Mouse (Mus musculus) heart, embryonic 12.5 days (tissue): ENCODE measurements around the gene Col4a6. TPM values are rescaled to one million over a fixed set of nuclear protein-coding genes. Genes with fewer than 3 reads are reported as not detected.

Source experiments
- ATAC-seq: fragments of 200-750 bp; cut with Nextera tagmentation; 2 replicates; pipeline ENCODE4 v1.8.0; 2017; ENCODE audit warnings: moderate TSS enrichment, moderate library complexity; ENCODE audit not compliant: insufficient number of reproducible peaks, low FRiP score
- H3K27ac ChIP-seq: fragments of 300-500 bp; sonication (generic); 2 replicates; pipeline ENCODE4 v1.5.1; 2016; ENCODE audit warnings: mild to moderate bottlenecking, moderate library complexity; ENCODE audit not compliant: poor library complexity, severe bottlenecking
- H3K27me3 ChIP-seq: fragments of 300-500 bp; sonication (generic); replicated peaks from 2 replicates; pipeline ENCODE4 v1.6.1; 2016; ENCODE audit warnings: mild to moderate bottlenecking, moderate library complexity
- H3K36me3 ChIP-seq: fragments of 300-500 bp; sonication (generic); 2 replicates; pipeline ENCODE4 v1.6.1; 2016; ENCODE audit warnings: mild to moderate bottlenecking, moderate library complexity
- H3K4me1 ChIP-seq: fragments of 300-500 bp; sonication (generic); replicated peaks from 2 replicates; pipeline ENCODE4 v1.6.1; 2016; ENCODE audit warnings: mild to moderate bottlenecking
- H3K4me2 ChIP-seq: fragments of 300-500 bp; sonication (generic); 2 replicates; pipeline ENCODE4 v1.6.1; 2016; ENCODE audit warnings: mild to moderate bottlenecking, moderate library complexity
- H3K4me3 ChIP-seq: fragments of 300-500 bp; sonication (generic); 2 replicates; pipeline ENCODE4 v1.5.1; 2016; ENCODE audit warnings: mild to moderate bottlenecking
- H3K9ac ChIP-seq: fragments of 300-500 bp; sonication (generic); 2 replicates; pipeline ENCODE4 v1.6.1; 2016; ENCODE audit warnings: mild to moderate bottlenecking, moderate library complexity
- H3K9me3 ChIP-seq: fragments of 300-500 bp; sonication (generic); replicated peaks from 2 replicates; pipeline ENCODE4 v1.6.1; 2016; ENCODE audit warnings: mild to moderate bottlenecking, moderate library complexity
- WGBS: fragments of 180-500 bp; shearing (Covaris S2); methylation state at CpG from one replicate; pipeline ENCODE4 v1.1.7; 2016; 5-methylcytosine and 5-hydroxymethylcytosine counted together
- polyA plus RNA-seq: library from polyadenylated mRNA; unstranded; fragments of >200 nt; fragmentation: Nextera tagmentation; extraction: Ambion mirVana; gene quantifications from 2 replicates; pipeline ENCODE4 v1.2.1, GENCODE M21; 2016

Gene Col4a6
- polyA plus RNA-seq, 1 experiment from 2014 or later = 13.3 TPM

GRCm38 (mm10) chrX:141156696-141157095, 317.2 kb downstream of the Col4a6 start:
- no peak for ATAC-seq
- no peak overlapping the region for H3K9ac ChIP-seq
- H3K4me3 ChIP-seq = no peak overlapping the region
- H3K4me2 ChIP-seq = no peak overlapping the region
- H3K4me1 ChIP-seq = no peaks in the 10 kb centered on the region
- peaks cover 41% of the 10 kb centered on the region for H3K27me3 ChIP-seq
- no peaks in the 10 kb centered on the region for H3K36me3 ChIP-seq
- no peaks in the 10 kb centered on the region for H3K9me3 ChIP-seq
- WGBS = 2% methylated on average over 2 of the region's 2 CpGs
- H3K27ac ChIP-seq = no peak overlapping the region

- Histone ChIP-seq H3K9me3 (no peaks in the 10 kb centered on the region), H3K27me3 (peaks cover 64% of the 10 kb centered on the region)
- no peak for ATAC-seq
Measured at GRCm38 (mm10) chrX:141151182-141151581, 322.7 kb downstream of the Col4a6 start.

DNA sequence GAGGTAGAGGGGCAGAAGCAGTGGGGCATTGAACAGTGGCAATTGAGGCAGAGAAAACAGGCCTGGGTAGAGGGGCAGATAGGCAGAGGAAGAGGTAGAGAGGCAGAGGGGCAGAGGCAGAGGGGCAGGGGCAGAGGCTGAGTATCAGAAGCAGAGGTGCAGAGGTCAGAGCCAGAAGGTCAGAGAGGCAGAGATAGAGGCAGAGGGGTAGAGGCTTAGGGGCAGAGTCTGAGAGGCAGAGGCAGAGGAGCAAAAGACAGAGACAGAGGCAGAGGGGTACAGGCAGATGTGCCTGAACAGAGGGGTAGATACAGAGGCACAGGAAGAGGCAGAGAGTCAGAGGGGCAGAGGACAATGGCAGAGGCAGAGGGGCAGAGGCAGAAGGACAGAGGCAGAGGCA, 323.6 kb downstream of the Col4a6 start:
- Histone ChIP-seq H3K9ac (no peak overlapping the region), H3K36me3 (no peaks in the 10 kb centered on the region), H3K9me3 (no peaks in the 10 kb centered on the region), H3K27me3 (peaks cover 58% of the 10 kb centered on the region), H3K4me2 (no peak overlapping the region), H3K4me1 (no peaks in the 10 kb centered on the region), H3K4me3 (no peak overlapping the region), H3K27ac (no peak overlapping the region)
- no peak for ATAC-seq

More at GRCm38 (mm10) chrX:141151182-141151581, 322.7 kb downstream of the Col4a6 start:
- no peaks in the 10 kb centered on the region for H3K4me1 ChIP-seq
- H3K4me2 ChIP-seq = no peak overlapping the region
- no peak overlapping the region for H3K27ac ChIP-seq
- H3K9ac ChIP-seq = no peak overlapping the region
- no peaks in the 10 kb centered on the region for H3K36me3 ChIP-seq
- H3K4me3 ChIP-seq = no peak overlapping the region

DNA sequence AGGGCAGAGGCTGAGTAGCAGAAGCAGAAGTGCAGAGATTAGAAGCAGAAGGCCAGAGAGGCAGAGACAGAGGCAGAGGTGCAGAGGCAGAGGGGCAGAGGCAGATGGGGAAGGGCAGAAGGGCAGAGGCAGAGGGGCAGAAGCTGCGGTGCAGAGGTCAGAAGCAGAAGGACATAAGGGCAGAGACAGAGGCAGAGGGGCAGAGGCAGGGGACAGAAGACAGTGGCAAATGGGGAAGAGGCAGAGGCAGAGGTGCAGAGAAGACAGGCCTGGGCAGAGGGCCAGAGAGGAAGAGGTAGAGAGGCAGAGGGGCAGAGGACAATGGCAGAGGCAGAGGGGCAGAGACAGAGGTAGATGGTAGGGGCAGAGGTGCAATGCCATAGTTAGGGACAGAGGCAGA, 324.2 kb downstream of the Col4a6 start:
- Histone ChIP-seq H3K27ac (no peak overlapping the region), H3K9ac (no peak overlapping the region), H3K36me3 (no peaks in the 10 kb centered on the region), H3K4me3 (no peak overlapping the region), H3K27me3 (peaks cover 52% of the 10 kb centered on the region), H3K4me1 (no peaks in the 10 kb centered on the region), H3K4me2 (no peak overlapping the region), H3K9me3 (no peaks in the 10 kb centered on the region)
- 38% methylated on average over 1 of the region's 1 CpGs for WGBS
- no peak for ATAC-seq

Other genes with a start within 250 kb of the Col4a6 start
- 72.1 and 76.3 TPM in 2 replicates for gene Col4a5, start 1.3 kb upstream of the Col4a6 start, polyA plus RNA-seq